Mouse (Mus musculus) liver, adult (tissue): ENCODE measurements around the gene Pomc.
A peak's percentile ranks its signal among the peaks of the same experiment; 100 is the strongest.

Experiments used
- GATA4 ChIP-seq: IDR thresholded peaks from 2 replicates; pipeline ENCODE4 v1.6.1; 2014; ENCODE audit warnings: mild to moderate bottlenecking, low read length; ENCODE audit not compliant: insufficient replicate concordance

Pomc gene

GRCm38 (mm10) chr12:3955371-3955770, 620 bp downstream of the Pomc start:
- TF ChIP-seq GATA4, result no peak

- no peak for TF ChIP-seq GATA4
These were observed 1.6 kb downstream of the Pomc start for GRCm38 (mm10) chr12:3956351-3956750.

- TF ChIP-seq GATA4, result peak; percentile 64; the same call in 1 of the 2 replicates
These were observed 5.2 kb downstream of the Pomc start for GRCm38 (mm10) chr12:3959791-3960543.

GRCm38 (mm10) chr12:3960553-3960952, 5.8 kb downstream of the Pomc start:
- TF ChIP-seq GATA4, result no peak

GRCm38 (mm10) chr12:3967196-3967595, 12.4 kb downstream of the Pomc start:
- TF ChIP-seq GATA4, result no peak

- TF ChIP-seq GATA4, result no peak
These were observed 13.6 kb downstream of the Pomc start for GRCm38 (mm10) chr12:3968380-3968779.

- no peak for TF ChIP-seq GATA4
These were observed 26.2 kb downstream of the Pomc start for GRCm38 (mm10) chr12:3980991-3981349.

- peak; percentile 26; the same call in 1 of the 2 replicates for TF ChIP-seq GATA4
These were observed 26.8 kb downstream of the Pomc start for GRCm38 (mm10) chr12:3981350-3982131.

GRCm38 (mm10) chr12:3982257-3982656, 27.5 kb downstream of the Pomc start:
- TF ChIP-seq GATA4, result peak; percentile 84; the same call in 1 of the 2 replicates

- TF ChIP-seq GATA4, result no peak
These were observed 29.0 kb downstream of the Pomc start for GRCm38 (mm10) chr12:3983736-3984135.

- TF ChIP-seq GATA4, result no peak
These were observed 29.7 kb downstream of the Pomc start for GRCm38 (mm10) chr12:3984446-3984845.

GRCm38 (mm10) chr12:3989943-3990342, 35.2 kb downstream of the Pomc start:
- no peak for TF ChIP-seq GATA4

- no peak for TF ChIP-seq GATA4
These were observed 36.3 kb downstream of the Pomc start for GRCm38 (mm10) chr12:3991047-3991446.

GRCm38 (mm10) chr12:3996749-3997148, 42.0 kb downstream of the Pomc start:
- no peak for TF ChIP-seq GATA4

- no peak for TF ChIP-seq GATA4
These were observed 45.7 kb downstream of the Pomc start for GRCm38 (mm10) chr12:4000406-4000805.

GRCm38 (mm10) chr12:4004648-4005047, 49.9 kb downstream of the Pomc start:
- no peak for TF ChIP-seq GATA4
